Mouse (Mus musculus) ES-E14 (cell line): ENCODE measurements at regions not wholly inside any gene's neighbourhood (a gene's known extent, or its start where the extent isn't known, plus 50 kb on each side); places are given as distances from the start of the nearest gene placed in this dataset.

Source experiments
- CHD2 ChIP-seq: IDR thresholded peaks from 2 replicates; pipeline ENCODE4 v1.6.1; 2014; ENCODE audit warnings: mild to moderate bottlenecking, low read depth, low read length, inconsistent platforms
- HCFC1 ChIP-seq: IDR thresholded peaks from 2 replicates; pipeline ENCODE4 v1.6.1; 2012; ENCODE audit warnings: low read length, inconsistent platforms, borderline replicate concordance; ENCODE audit not compliant: insufficient read depth
- MAFK ChIP-seq: IDR thresholded peaks from 2 replicates; pipeline ENCODE4 v1.6.1; 2014; ENCODE audit warnings: mild to moderate bottlenecking, low read depth, low read length, inconsistent platforms; ENCODE audit not compliant: insufficient read depth
- ZC3H11A ChIP-seq: IDR thresholded peaks from 2 replicates; pipeline ENCODE4 v1.6.1; 2012; ENCODE audit warnings: low read depth, mild to moderate bottlenecking, inconsistent platforms, low read length, borderline replicate concordance
- ZNF384 ChIP-seq: IDR thresholded peaks from 2 replicates; pipeline ENCODE4 v1.6.1; 2012; ENCODE audit warnings: low read depth, low read length, inconsistent platforms

GRCm38 (mm10) chr1:141948055-141948454 lies 1692.4 kb upstream of the B3galt2 start:
- no peak for TF ChIP-seq ZC3H11A
- no peak for TF ChIP-seq ZNF384
- TF ChIP-seq MAFK: no peak
- no peak for TF ChIP-seq HCFC1
- no peak for TF ChIP-seq CHD2
